Mouse (Mus musculus) limb, embryonic 15.5 days (tissue): Measurements from ENCODE around the gene Ankrd54. TPM values are rescaled to one million over a fixed set of nuclear protein-coding genes. Genes with fewer than 3 reads are reported as not detected.
"Not testable (repeated sequence)": the region's sequence is repeated elsewhere in the genome, so short reads cannot be mapped to it uniquely, and the experiment has no call there.

Experiments used
- ATAC-seq: fragments of 200-750 bp; cut with Nextera tagmentation; 2 replicates; pipeline ENCODE4 v1.8.0; 2017; ENCODE audit warnings: low read depth, moderate TSS enrichment; ENCODE audit not compliant: insufficient number of reproducible peaks, low FRiP score, low TSS enrichment
- H3K27ac ChIP-seq: fragments of 300-500 bp; sonication (generic); 2 replicates; pipeline ENCODE4 v1.5.1; 2015; ENCODE audit warnings: moderate library complexity, mild to moderate bottlenecking, inconsistent platforms
- H3K27me3 ChIP-seq: fragments of 300-500 bp; sonication (generic); 2 replicates; pipeline ENCODE4 v1.6.1; 2015; ENCODE audit warnings: inconsistent platforms
- H3K36me3 ChIP-seq: fragments of 300-500 bp; sonication (generic); 2 replicates; pipeline ENCODE4 v1.6.1; 2015; ENCODE audit warnings: inconsistent platforms
- H3K4me1 ChIP-seq: fragments of 300-500 bp; sonication (generic); 2 replicates; pipeline ENCODE4 v1.6.1; 2015; ENCODE audit warnings: inconsistent platforms
- H3K4me2 ChIP-seq: fragments of 300-500 bp; sonication (generic); 2 replicates; pipeline ENCODE4 v1.6.1; 2015; ENCODE audit warnings: mild to moderate bottlenecking, inconsistent platforms
- H3K4me3 ChIP-seq: fragments of 300-500 bp; sonication (generic); 2 replicates; pipeline ENCODE4 v1.5.1; 2015; ENCODE audit warnings: mild to moderate bottlenecking, inconsistent platforms
- H3K9ac ChIP-seq: fragments of 300-500 bp; sonication (generic); 2 replicates; pipeline ENCODE4 v1.6.1; 2015; ENCODE audit warnings: inconsistent platforms
- H3K9me3 ChIP-seq: fragments of 300-500 bp; sonication (generic); 2 replicates; pipeline ENCODE4 v1.6.1; 2016; ENCODE audit warnings: inconsistent platforms
- WGBS: fragments of 180-500 bp; shearing (Covaris S2); methylation state at CpG from one replicate; pipeline ENCODE4 v1.1.7; 2015; 5-methylcytosine and 5-hydroxymethylcytosine counted together
- polyA plus RNA-seq: library from polyadenylated mRNA; unstranded; fragments of >200 nt; fragmentation: Nextera tagmentation; extraction: Ambion mirVana; gene quantifications from 2 replicates; pipeline ENCODE4 v1.2.1, GENCODE M21; 2015

Ankrd54 gene
- polyA plus RNA-seq, 1 experiment from 2014 or later = 43.9 TPM

- Histone ChIP-seq H3K9ac (no peak overlapping the region), H3K4me3 (no peak overlapping the region), H3K9me3 (no peaks in the 10 kb centered on the region), H3K4me1 (peaks cover 30% of the 10 kb centered on the region), H3K27ac (no peak overlapping the region), H3K36me3 (no peaks in the 10 kb centered on the region), H3K4me2 (no peak overlapping the region), H3K27me3 (no peaks in the 10 kb centered on the region)
- no peak for ATAC-seq
- WGBS = 50% methylated on average over 1 of the region's 1 CpGs
Observed at GRCm38 (mm10) chr15:79023366-79023765, 39.3 kb downstream of the Ankrd54 start.

- WGBS = 64% methylated on average over 10 of the region's 10 CpGs
- Histone ChIP-seq H3K4me3 (no peak overlapping the region), H3K9me3 (no peaks in the 10 kb centered on the region), H3K27me3 (no peaks in the 10 kb centered on the region), H3K9ac (no peak overlapping the region), H3K4me2 (no peak overlapping the region), H3K27ac (no peak overlapping the region), H3K36me3 (no peaks in the 10 kb centered on the region), H3K4me1 (peaks cover 30% of the 10 kb centered on the region)
- no peak for ATAC-seq
Observed at GRCm38 (mm10) chr15:79022671-79023230, 39.9 kb downstream of the Ankrd54 start.

GRCm38 (mm10) chr15:79018886-79019285, 43.8 kb downstream of the Ankrd54 start:
- no peaks in the 10 kb centered on the region for H3K36me3 ChIP-seq
- H3K27me3 ChIP-seq = no peaks in the 10 kb centered on the region
- no peak for ATAC-seq
- H3K9me3 ChIP-seq = no peaks in the 10 kb centered on the region
- H3K27ac ChIP-seq = no peak overlapping the region
- no peak overlapping the region for H3K4me3 ChIP-seq
- peaks cover 8% of the 10 kb centered on the region; the same call in 1 of the 2 replicates for H3K4me1 ChIP-seq
- H3K9ac ChIP-seq = no peak overlapping the region
- 50% methylated on average over 3 of the region's 3 CpGs for WGBS
- no peak overlapping the region for H3K4me2 ChIP-seq

GRCm38 (mm10) chr15:79018191-79018590, 44.5 kb downstream of the Ankrd54 start:
- peaks cover 8% of the 10 kb centered on the region for H3K4me1 ChIP-seq
- H3K4me3 ChIP-seq = no peak overlapping the region
- no peak overlapping the region for H3K9ac ChIP-seq
- H3K27ac ChIP-seq = no peak overlapping the region
- H3K27me3 ChIP-seq = no peaks in the 10 kb centered on the region
- H3K4me2 ChIP-seq = no peak overlapping the region
- no peaks in the 10 kb centered on the region for H3K36me3 ChIP-seq
- H3K9me3 ChIP-seq = no peaks in the 10 kb centered on the region
- ATAC-seq = no peak
- WGBS = 32% methylated on average over 4 of the region's 4 CpGs

GRCm38 (mm10) chr15:79013382-79013781, 49.3 kb downstream of the Ankrd54 start:
- Histone ChIP-seq H3K4me2 (no peak overlapping the region), H3K9ac (no peak overlapping the region), H3K4me3 (no peak overlapping the region), H3K4me1 (no peaks in the 10 kb centered on the region; the same call in 1 of the 2 replicates), H3K27me3 (no peaks in the 10 kb centered on the region), H3K27ac (no peak overlapping the region), H3K9me3 (no peaks in the 10 kb centered on the region), H3K36me3 (no peaks in the 10 kb centered on the region)
- ATAC-seq = no peak
- WGBS = 47% methylated on average over 7 of the region's 7 CpGs

GRCm38 (mm10) chr15:79011550-79011949, 51.1 kb downstream of the Ankrd54 start:
- peaks cover 9% of the 10 kb centered on the region for H3K36me3 ChIP-seq
- H3K27me3 ChIP-seq = no peaks in the 10 kb centered on the region
- no peak overlapping the region for H3K4me2 ChIP-seq
- H3K4me1 ChIP-seq = no peaks in the 10 kb centered on the region; the same call in 1 of the 2 replicates
- no peak overlapping the region for H3K4me3 ChIP-seq
- 60% methylated on average over 10 of the region's 10 CpGs for WGBS
- no peak overlapping the region for H3K27ac ChIP-seq
- ATAC-seq = no peak
- H3K9ac ChIP-seq = no peak overlapping the region
- H3K9me3 ChIP-seq = no peaks in the 10 kb centered on the region

GRCm38 (mm10) chr15:79009734-79010133, 53.0 kb downstream of the Ankrd54 start:
- Histone ChIP-seq H3K4me2 (no peak overlapping the region), H3K4me3 (no peak overlapping the region), H3K9ac (0 out of 2 replicates have a peak overlapping the region, but pooled peaks have one; percentile 8)

GRCm38 (mm10) chr15:79007836-79008235, 54.9 kb downstream of the Ankrd54 start:
- WGBS = 91% methylated on average over 6 of the region's 6 CpGs
- H3K4me2 ChIP-seq, H3K4me3 ChIP-seq, ATAC-seq, H3K9me3 ChIP-seq, H3K27ac ChIP-seq, H3K27me3 ChIP-seq, H3K9ac ChIP-seq, H3K4me1 ChIP-seq: not testable (repeated sequence)
- peaks cover 46% of the 10 kb centered on the region for H3K36me3 ChIP-seq

More at GRCm38 (mm10) chr15:79009734-79010133, 53.0 kb downstream of the Ankrd54 start:
- no peaks in the 10 kb centered on the region; the same call in 1 of the 2 replicates for H3K4me1 ChIP-seq
- H3K27ac ChIP-seq = no peak overlapping the region
- H3K36me3 ChIP-seq = peaks cover 27% of the 10 kb centered on the region
- no peak for ATAC-seq
- H3K27me3 ChIP-seq = no peaks in the 10 kb centered on the region
- 68% methylated on average over 5 of the region's 5 CpGs for WGBS
- H3K9me3 ChIP-seq = no peaks in the 10 kb centered on the region

GRCm38 (mm10) chr15:79007059-79007458, 55.6 kb downstream of the Ankrd54 start:
- H3K27me3 ChIP-seq = no peaks in the 10 kb centered on the region
- no peak overlapping the region for H3K4me2 ChIP-seq
- no peak overlapping the region for H3K27ac ChIP-seq
- H3K9me3 ChIP-seq = no peaks in the 10 kb centered on the region
- H3K4me3 ChIP-seq = no peak overlapping the region
- H3K4me1 ChIP-seq = no peaks in the 10 kb centered on the region; the same call in 1 of the 2 replicates
- WGBS = 83% methylated on average over 5 of the region's 5 CpGs
- no peak overlapping the region for H3K9ac ChIP-seq
- no peak for ATAC-seq
- H3K36me3 ChIP-seq = peaks cover 53% of the 10 kb centered on the region

- no peak for ATAC-seq
- no peak overlapping the region for H3K27ac ChIP-seq
- H3K4me3 ChIP-seq = no peak overlapping the region
- H3K36me3 ChIP-seq = peaks cover 58% of the 10 kb centered on the region
- WGBS = 75% methylated on average over 3 of the region's 3 CpGs
- H3K4me2 ChIP-seq = no peak overlapping the region
- H3K4me1 ChIP-seq = no peaks in the 10 kb centered on the region; the same call in 1 of the 2 replicates
- no peak overlapping the region for H3K9ac ChIP-seq
- no peaks in the 10 kb centered on the region for H3K27me3 ChIP-seq
- no peaks in the 10 kb centered on the region for H3K9me3 ChIP-seq
Observed at GRCm38 (mm10) chr15:79006638-79007037, 56.1 kb downstream of the Ankrd54 start.

- Histone ChIP-seq H3K9ac (no peak overlapping the region), H3K4me3 (no peak overlapping the region), H3K4me1 (no peaks in the 10 kb centered on the region; the same call in 1 of the 2 replicates), H3K36me3 (peaks cover 68% of the 10 kb centered on the region), H3K27ac (peak overlapping the region; percentile 43; the same call in 1 of the 2 replicates), H3K9me3 (no peaks in the 10 kb centered on the region), H3K27me3 (no peaks in the 10 kb centered on the region), H3K4me2 (no peak overlapping the region)
- 86% methylated on average over 9 of the region's 9 CpGs for WGBS
- ATAC-seq = no peak
Observed at GRCm38 (mm10) chr15:79005581-79005980, 57.1 kb downstream of the Ankrd54 start.
